Mouse (Mus musculus) heart, adult 11 months (tissue): ENCODE results near the gene Dhrs13.
A peak's percentile ranks its signal among the peaks of the same experiment; 100 is the strongest.
"Not testable (repeated sequence)": the region's sequence is repeated elsewhere in the genome, so short reads cannot be mapped to it uniquely, and the experiment has no call there.

ENCODE experiments used
- DNase-seq: peaks from one replicate; pipeline ENCODE4 v3.0.0; 2022

Gene Dhrs13

GRCm38 (mm10) chr11:78044758-78045251, 12.7 kb downstream of the Dhrs13 start:
- DNase-seq: peak; percentile 99

- DNase-seq: not testable (repeated sequence)
These were observed 16.6 kb downstream of the Dhrs13 start for GRCm38 (mm10) chr11:78048637-78049036.

- no peak for DNase-seq
These were observed 21.0 kb downstream of the Dhrs13 start for GRCm38 (mm10) chr11:78053078-78053477.

GRCm38 (mm10) chr11:78056946-78057345, 24.9 kb downstream of the Dhrs13 start:
- peak; percentile 51 for DNase-seq

DNA sequence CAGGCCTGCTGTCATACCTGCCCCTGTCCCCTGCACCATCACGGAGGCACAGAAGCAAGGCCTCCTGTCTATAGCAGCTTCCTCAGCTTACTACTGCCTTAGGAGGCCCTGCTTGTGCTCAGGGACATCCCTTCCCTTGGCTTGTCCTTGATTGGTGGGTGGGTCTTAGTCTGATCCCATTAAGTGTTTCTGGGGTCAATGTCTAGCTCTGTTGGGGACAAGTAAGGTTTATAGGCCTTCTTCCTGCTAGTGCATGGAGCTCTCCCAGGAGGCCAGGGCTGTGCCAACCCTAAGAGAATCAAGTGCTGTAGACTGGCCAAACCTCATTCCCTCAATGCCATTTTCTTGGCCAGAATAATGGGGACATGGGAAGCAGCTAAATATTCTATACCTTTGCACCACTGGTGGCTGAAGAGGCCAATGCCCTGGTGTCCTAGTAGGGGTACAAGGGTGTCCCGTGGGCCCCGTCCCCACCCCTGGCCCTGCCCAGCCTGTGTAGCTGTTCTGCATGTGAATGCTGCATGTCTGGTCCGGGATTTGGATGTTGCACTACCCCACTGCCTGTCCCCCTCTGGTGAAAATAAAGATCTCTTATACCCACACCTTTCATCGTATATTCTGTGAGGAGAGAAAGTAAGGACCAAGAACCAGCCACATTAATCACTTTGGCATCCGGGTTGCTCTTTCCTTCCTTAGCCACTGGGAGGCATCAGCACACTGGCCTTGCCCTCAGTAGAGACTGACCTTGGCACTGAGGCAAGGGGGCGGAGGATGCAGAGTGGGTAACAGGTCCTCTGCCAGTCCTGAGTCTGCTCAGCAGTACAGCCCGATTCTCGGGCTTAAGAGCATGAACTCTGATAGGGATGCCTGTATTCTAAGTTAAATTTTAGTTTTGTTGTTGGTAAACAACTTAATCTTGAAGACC, 28.0 kb downstream of the Dhrs13 start:
- peak; percentile 97 for DNase-seq

GRCm38 (mm10) chr11:78062563-78062962, 30.5 kb downstream of the Dhrs13 start:
- DNase-seq: no peak

- DNase-seq: peak; percentile 64
These were observed 33.8 kb downstream of the Dhrs13 start for GRCm38 (mm10) chr11:78065906-78066305.

GRCm38 (mm10) chr11:78066641-78067040, 34.6 kb downstream of the Dhrs13 start:
- DNase-seq: peak; percentile 55

DNA sequence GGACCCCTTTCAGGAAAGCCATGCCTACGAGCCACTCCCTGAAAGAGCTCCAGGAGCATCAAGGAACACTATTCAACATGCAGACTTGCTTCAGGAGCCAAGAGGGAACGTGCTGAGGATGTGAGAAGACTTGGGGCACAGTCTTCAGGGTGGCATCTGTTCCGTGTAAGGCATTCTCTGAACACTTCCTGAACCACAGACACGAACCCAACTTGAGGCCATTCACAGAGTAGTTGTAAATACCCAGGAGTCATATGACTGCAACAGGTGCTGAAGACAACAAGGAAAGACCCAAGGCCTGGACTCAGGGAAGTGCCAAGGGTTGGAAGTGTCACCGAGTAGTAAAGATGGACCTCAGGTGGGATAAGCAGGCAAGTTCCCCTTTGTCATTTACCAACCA, 35.5 kb downstream of the Dhrs13 start:
- DNase-seq: no peak

- DNase-seq: no peak
These were observed 37.0 kb downstream of the Dhrs13 start for GRCm38 (mm10) chr11:78069130-78069529.

GRCm38 (mm10) chr11:78069646-78070045, 37.6 kb downstream of the Dhrs13 start:
- no peak for DNase-seq

DNA sequence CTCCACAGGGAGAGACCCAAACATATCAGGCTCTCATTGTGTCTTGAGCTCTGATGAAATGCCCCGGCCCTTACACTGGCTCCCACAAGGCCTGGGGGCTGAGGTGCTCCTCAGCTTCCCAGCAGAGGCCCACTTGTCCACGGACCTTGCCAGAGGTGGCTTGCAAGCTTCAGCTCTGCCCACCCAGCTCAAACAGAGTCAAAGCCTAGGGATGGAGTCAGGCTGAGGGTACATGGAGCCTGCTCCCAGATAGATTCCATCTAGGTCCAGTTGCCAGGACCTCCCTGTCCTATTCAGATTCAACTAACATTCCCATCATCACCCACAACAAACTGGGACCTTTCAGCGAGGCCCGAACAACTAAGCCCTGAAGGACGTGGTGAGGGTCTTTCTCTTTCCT, 39.9 kb downstream of the Dhrs13 start:
- peak; percentile 79 for DNase-seq

DNA sequence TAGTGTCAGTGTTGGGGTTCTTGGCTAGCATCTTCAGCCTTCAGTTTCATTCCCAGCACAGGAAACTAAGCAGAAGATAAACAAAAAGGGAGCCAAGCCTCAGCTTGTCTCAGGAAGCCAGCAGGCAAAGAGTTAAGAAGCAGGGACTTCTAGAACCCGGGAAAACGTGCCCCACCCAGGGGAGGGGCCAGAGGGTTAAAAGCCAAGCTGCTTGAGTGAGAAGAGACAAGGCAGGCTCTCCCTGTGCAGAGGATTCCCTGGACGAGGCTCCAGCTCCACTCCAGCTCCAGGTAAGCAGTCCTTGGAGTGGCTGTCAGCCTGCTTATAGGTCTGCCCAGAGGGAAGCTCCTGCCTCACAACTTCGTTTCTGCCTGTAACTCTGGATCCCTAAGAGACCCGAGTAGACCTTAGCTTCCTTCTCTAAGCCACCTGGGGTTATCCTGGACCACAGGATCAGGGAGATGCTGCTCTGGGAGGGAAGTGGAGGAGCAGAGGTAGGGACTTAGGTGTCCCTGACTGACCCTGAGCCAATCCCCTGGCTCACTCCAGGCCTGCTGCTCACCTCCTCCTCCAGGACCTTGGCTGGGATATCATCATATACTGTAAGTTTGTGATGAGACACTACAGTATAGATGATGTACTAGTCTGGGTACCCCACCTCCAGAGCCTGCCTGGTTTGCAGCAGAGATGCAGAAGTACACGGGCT, 40.5 kb downstream of the Dhrs13 start:
- DNase-seq: peak; percentile 75

- peak; percentile 66 for DNase-seq
These were observed 41.6 kb downstream of the Dhrs13 start for GRCm38 (mm10) chr11:78073577-78074276.

DNA sequence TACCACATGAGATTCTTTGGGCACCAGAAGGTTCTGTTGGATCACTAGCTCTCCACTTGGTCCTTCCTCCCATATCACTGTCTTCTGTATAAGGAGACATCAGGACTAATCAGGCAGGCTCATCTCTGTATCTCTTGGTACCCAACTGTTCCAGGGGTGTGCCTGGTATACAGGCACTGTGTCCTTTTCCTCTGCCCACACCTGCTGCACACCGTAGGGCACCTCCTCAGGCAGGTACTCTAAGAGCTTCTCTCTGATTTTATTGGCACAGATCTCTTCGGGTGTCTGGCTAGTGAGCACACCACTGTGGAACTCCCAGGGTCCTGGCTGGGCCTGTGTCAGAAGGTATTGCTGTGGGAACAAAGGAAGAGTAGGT, 42.2 kb downstream of the Dhrs13 start:
- DNase-seq: no peak

GRCm38 (mm10) chr11:78074666-78075065, 42.6 kb downstream of the Dhrs13 start:
- peak; percentile 64 for DNase-seq

DNA sequence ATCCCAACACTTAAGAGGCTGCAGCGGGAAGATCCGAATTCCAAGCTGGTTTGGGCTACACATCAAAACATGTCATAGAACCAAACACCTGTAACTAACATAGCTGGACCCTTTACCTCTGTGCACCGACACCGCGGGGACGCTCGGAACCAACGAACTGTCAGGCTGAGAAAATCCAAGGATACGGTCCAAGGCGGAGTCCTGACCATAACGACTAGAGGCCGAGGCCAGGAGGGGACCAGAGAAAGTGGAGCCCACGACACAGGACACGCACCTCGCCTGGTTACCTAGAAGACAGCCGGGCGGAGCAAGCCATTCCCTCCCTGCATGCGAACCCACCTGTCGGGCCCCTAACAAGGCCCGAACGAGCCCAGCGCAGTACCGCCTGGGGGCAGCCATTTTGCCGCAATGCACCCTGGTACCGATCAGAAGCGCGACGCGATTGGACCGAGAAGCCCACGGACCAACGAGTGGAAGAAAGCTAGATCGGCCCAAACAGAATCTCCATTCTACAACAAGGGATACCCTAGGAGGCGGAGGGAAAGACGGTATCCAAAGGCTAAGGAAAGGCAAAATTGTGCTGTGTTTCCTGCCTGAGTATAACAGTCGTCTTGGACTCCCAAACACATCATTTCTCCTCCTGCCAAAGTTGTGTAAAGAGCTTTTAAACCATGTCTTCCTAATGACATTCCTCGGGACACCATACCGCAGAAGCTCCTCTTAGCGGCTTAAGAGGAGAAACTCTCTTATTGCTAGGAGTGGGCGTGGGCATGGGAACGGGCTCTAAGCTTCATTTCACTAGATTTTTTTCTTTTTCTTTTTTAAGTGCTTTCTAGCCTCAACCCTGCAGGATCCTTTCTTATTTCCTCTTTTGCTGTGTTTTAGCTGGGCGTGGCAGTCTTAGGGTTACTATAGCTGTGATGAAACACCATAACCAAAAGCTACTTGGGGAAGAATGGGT, 48.2 kb downstream of the Dhrs13 start, which contains the start of gene Eral1:
TSS of gene Eral1 (minus strand) at position 423 of the 961 bp plus-strand sequence.
- DNase-seq: peak; percentile 98

- DNase-seq: peak; percentile 82
These were observed 51.5 kb downstream of the Dhrs13 start for GRCm38 (mm10) chr11:78083595-78083994.

- peak; percentile 87 for DNase-seq
These were observed 54.9 kb downstream of the Dhrs13 start for GRCm38 (mm10) chr11:78086925-78087479.
